Mouse (Mus musculus): ENCODE data around the gene Lcp2. TPM values are rescaled to one million over a fixed set of nuclear protein-coding genes. Genes with fewer than 3 reads are reported as not detected.

Lcp2 gene
- 9.8 and 12.3 TPM in 2 replicates for polyA plus RNA-seq (2015; fragmentation: Nextera tagmentation; extraction: Ambion mirVana)

DNA sequence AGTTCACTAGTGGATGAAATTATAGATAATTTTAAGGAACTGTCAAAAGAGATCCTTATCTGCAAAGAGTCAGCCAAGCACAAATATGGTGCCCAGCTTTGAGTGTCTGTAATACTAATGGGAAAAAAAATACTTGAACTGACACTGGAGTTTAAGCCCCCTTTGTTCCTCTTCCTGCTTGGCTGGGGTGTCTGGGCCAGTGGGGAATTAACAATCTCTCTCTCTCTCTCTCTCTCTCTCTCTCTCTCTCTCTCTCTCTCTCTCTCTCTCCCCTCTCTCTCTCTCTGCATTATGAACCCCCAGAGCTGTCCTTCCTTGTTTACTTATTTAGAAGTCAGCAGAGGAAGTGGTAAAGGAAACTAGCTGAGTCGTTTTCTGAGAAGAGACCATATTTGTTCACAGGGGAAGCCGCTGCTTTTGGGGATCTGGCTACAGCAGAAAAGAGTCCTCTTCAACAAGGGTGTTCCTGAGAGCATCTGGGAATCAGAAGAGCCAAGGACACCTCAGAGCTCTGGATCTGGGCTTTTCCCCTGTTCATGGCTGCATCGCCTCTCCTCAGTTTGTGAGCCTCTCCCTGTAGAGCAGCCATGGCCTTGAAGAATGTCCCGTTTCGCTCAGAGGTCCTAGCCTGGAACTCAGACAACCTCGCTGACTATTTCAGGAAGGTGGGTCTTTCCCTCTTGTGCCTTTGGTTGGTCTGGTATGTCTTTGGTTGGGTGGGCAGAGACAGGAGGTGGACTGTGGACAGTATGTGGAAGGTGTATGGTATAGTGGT, at the start of gene Lcp2:
TSS of gene Lcp2 (plus strand) at position 154 of the 775 bp plus-strand sequence.
- Histone ChIP-seq H3K4me3 (ENCODE audit: low read depth, low read length) (peak within 1 kb of the TSS; percentile 46), H3K27ac (ENCODE audit: low read depth) (peak within 1 kb of the TSS; percentile 61), H3K27me3 (ENCODE audit: insufficient read depth, low read length) (no peaks in the 10 kb centered on the region), H3K36me3 (replicated peaks; ENCODE audit: insufficient read depth, low read length) (no peaks in the 10 kb centered on the region; the same call in 1 of the 2 replicates), H3K9me3 (ENCODE audit: low read length) (no peaks in the 10 kb centered on the region), H3K9ac (replicated peaks) (peak within 1 kb of the TSS; percentile 39), H3K4me2 (ENCODE audit: low read depth, low read length) (peak within 1 kb of the TSS; percentile 58), H3K4me1 (ENCODE audit: insufficient read depth) (peaks cover 2% of the 10 kb centered on the region)
- TF ChIP-seq EP300 (IDR thresholded peaks at IDR 0.05; ENCODE audit: low read depth) (no peak), CTCF (IDR thresholded peaks at IDR 0.05; ENCODE audit: low read depth) (no peak)
- WGBS (ENCODE audit: insufficient replicate concordance): 29% methylated on average over 6 of the region's 6 CpGs
- DNase-seq: no peak
- peak; percentile 50; the same call in 1 of the 2 replicates for ATAC-seq

GRCm38 (mm10) chr11:33998244-33998643, 48.5 kb upstream of the Lcp2 start:
- DNase-seq (no peak), ATAC-seq (no peak)
- Histone ChIP-seq H3K36me3 (replicated peaks; ENCODE audit: insufficient read depth, low read length) (no peaks in the 10 kb centered on the region), H3K4me2 (ENCODE audit: low read depth, low read length) (no peak overlapping the region), H3K4me3 (ENCODE audit: low read depth, low read length) (no peak overlapping the region), H3K4me1 (ENCODE audit: insufficient read depth) (peaks cover under 1% of the 10 kb centered on the region; the same call in 1 of the 2 replicates), H3K27me3 (ENCODE audit: insufficient read depth, low read length) (no peaks in the 10 kb centered on the region), H3K9me3 (ENCODE audit: low read length) (no peaks in the 10 kb centered on the region), H3K27ac (ENCODE audit: low read depth) (no peak overlapping the region), H3K9ac (replicated peaks) (no peak overlapping the region)
- WGBS (ENCODE audit: insufficient replicate concordance): 72% methylated on average over 10 of the region's 10 CpGs
- no peak for TF ChIP-seq EP300 (IDR thresholded peaks at IDR 0.05; ENCODE audit: low read depth)
- no peak for TF ChIP-seq CTCF (IDR thresholded peaks at IDR 0.05; ENCODE audit: low read depth)

DNA sequence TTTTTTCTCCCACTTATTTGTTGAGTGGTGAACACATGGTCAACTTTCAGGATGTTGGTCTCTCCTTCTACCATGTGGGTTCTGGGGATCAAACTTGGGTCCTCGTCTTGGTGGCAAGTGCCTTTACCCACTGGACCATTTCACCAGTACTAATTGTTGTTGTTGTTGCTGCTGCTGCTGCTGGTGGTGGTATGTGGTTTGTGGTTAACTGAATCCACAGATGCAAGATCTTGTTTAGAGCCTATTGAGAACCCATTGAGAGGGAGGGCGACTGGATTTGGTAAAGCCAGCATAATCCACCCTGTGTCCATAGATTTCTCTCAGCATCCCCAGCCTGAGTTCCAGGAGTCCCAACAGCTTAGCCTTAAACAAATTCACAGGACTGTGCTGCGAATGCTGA, 46.3 kb upstream of the Lcp2 start:
- Histone ChIP-seq H3K4me1 (ENCODE audit: insufficient read depth) (no peaks in the 10 kb centered on the region), H3K4me2 (ENCODE audit: low read depth, low read length) (no peak overlapping the region), H3K9me3 (ENCODE audit: low read length) (no peaks in the 10 kb centered on the region), H3K9ac (replicated peaks) (no peak overlapping the region), H3K4me3 (ENCODE audit: low read depth, low read length) (no peak overlapping the region), H3K27ac (ENCODE audit: low read depth) (no peak overlapping the region), H3K36me3 (replicated peaks; ENCODE audit: insufficient read depth, low read length) (no peaks in the 10 kb centered on the region), H3K27me3 (ENCODE audit: insufficient read depth, low read length) (no peaks in the 10 kb centered on the region)
- no peak for TF ChIP-seq CTCF (IDR thresholded peaks at IDR 0.05; ENCODE audit: low read depth)
- no peak for TF ChIP-seq EP300 (IDR thresholded peaks at IDR 0.05; ENCODE audit: low read depth)
- 43% methylated on average over 3 of the region's 3 CpGs for WGBS (ENCODE audit: insufficient replicate concordance)
- DNase-seq (no peak), ATAC-seq (no peak)

GRCm38 (mm10) chr11:34001938-34002592, 44.7 kb upstream of the Lcp2 start:
- no peaks in the 10 kb centered on the region for H3K4me1 ChIP-seq (ENCODE audit: insufficient read depth)
- TF ChIP-seq CTCF (IDR thresholded peaks at IDR 0.05; ENCODE audit: low read depth) (peak; percentile 76), EP300 (IDR thresholded peaks at IDR 0.05; ENCODE audit: low read depth) (no peak)
- no peaks in the 10 kb centered on the region for H3K9me3 ChIP-seq (ENCODE audit: low read length)
- H3K4me3 ChIP-seq (ENCODE audit: low read depth, low read length): no peak overlapping the region
- H3K9ac ChIP-seq (replicated peaks): no peak overlapping the region
- no peaks in the 10 kb centered on the region for H3K36me3 ChIP-seq (replicated peaks; ENCODE audit: insufficient read depth, low read length)
- no peak overlapping the region for H3K4me2 ChIP-seq (ENCODE audit: low read depth, low read length)
- DNase-seq (peak; percentile 65), ATAC-seq (no peak)
- under 1% methylated on average over 5 of the region's 5 CpGs for WGBS (ENCODE audit: insufficient replicate concordance)
- no peak overlapping the region for H3K27ac ChIP-seq (ENCODE audit: low read depth)
- no peaks in the 10 kb centered on the region for H3K27me3 ChIP-seq (ENCODE audit: insufficient read depth, low read length)

DNA sequence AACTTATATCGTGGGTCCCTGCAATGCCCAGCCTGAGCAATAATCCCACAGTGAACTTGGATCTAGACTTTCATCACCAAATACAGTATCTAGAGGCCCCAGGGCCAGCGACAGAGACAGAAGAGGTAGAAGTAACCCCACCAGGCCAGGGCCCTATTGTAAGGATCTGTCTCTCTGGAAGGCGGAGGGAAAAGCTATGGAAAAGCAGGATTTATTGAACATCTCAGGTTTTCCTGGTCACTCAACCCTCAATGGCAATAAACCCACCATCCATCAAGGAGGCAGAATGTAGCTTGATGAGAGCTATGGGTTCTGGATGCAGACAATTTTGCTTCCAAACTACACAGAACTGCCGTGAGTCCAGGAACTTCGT, 44.1 kb upstream of the Lcp2 start:
- Histone ChIP-seq H3K9ac (replicated peaks) (no peak overlapping the region), H3K36me3 (replicated peaks; ENCODE audit: insufficient read depth, low read length) (no peaks in the 10 kb centered on the region), H3K27me3 (ENCODE audit: insufficient read depth, low read length) (no peaks in the 10 kb centered on the region), H3K4me1 (ENCODE audit: insufficient read depth) (no peaks in the 10 kb centered on the region), H3K9me3 (ENCODE audit: low read length) (no peaks in the 10 kb centered on the region), H3K4me3 (ENCODE audit: low read depth, low read length) (no peak overlapping the region), H3K4me2 (ENCODE audit: low read depth, low read length) (no peak overlapping the region), H3K27ac (ENCODE audit: low read depth) (no peak overlapping the region)
- TF ChIP-seq CTCF (IDR thresholded peaks at IDR 0.05; ENCODE audit: low read depth): no peak
- WGBS (ENCODE audit: insufficient replicate concordance): 59% methylated on average over 5 of the region's 5 CpGs
- no peak for DNase-seq
- no peak for ATAC-seq

- DNase-seq: no peak
- no peak for ATAC-seq
- Histone ChIP-seq H3K9ac (replicated peaks) (no peak overlapping the region), H3K27me3 (ENCODE audit: insufficient read depth, low read length) (no peaks in the 10 kb centered on the region), H3K27ac (ENCODE audit: low read depth) (no peak overlapping the region), H3K36me3 (replicated peaks; ENCODE audit: insufficient read depth, low read length) (no peaks in the 10 kb centered on the region), H3K4me2 (ENCODE audit: low read depth, low read length) (no peak overlapping the region), H3K9me3 (ENCODE audit: low read length) (no peaks in the 10 kb centered on the region), H3K4me3 (ENCODE audit: low read depth, low read length) (no peak overlapping the region), H3K4me1 (ENCODE audit: insufficient read depth) (peaks cover 4% of the 10 kb centered on the region; the same call in 1 of the 2 replicates)
- WGBS (ENCODE audit: insufficient replicate concordance): 58% methylated on average over 1 of the region's 2 CpGs
- TF ChIP-seq CTCF (IDR thresholded peaks at IDR 0.05; ENCODE audit: low read depth) (no peak), EP300 (IDR thresholded peaks at IDR 0.05; ENCODE audit: low read depth) (no peak)
Measured at GRCm38 (mm10) chr11:34007616-34008015, 39.1 kb upstream of the Lcp2 start.

Measured in liver, postnatal 0 days (tissue).